Mouse (Mus musculus) limb, embryonic 14.5 days (tissue): ENCODE results near the gene Ahcy. TPM values are rescaled to one million over a fixed set of nuclear protein-coding genes. Genes with fewer than 3 reads are reported as not detected.

Experiments used
- ATAC-seq: fragments of 200-750 bp; cut with Nextera tagmentation; 2 replicates; pipeline ENCODE4 v1.8.0; 2017; ENCODE audit warnings: low read depth, moderate number of reproducible peaks, moderate TSS enrichment; ENCODE audit not compliant: low FRiP score
- DNase-seq: peaks from one replicate; pipeline ENCODE4 v3.0.0-alpha.2; 2015; ENCODE audit warnings: low spot score
- H3K27ac ChIP-seq: fragments of 300-500 bp; sonication (generic); replicated peaks from 2 replicates; pipeline ENCODE4 v1.5.1; 2014; ENCODE audit warnings: low read depth, mild to moderate bottlenecking, low read length, moderate library complexity, mixed read lengths
- H3K27me3 ChIP-seq: fragments of 300-500 bp; sonication (generic); 2 replicates; pipeline ENCODE4 v1.6.1; 2014; ENCODE audit warnings: low read length, mixed read lengths; ENCODE audit not compliant: control insufficient read depth, insufficient read depth
- H3K36me3 ChIP-seq: fragments of 300-500 bp; sonication (generic); 2 replicates; pipeline ENCODE4 v1.6.1; 2014; ENCODE audit warnings: mild to moderate bottlenecking, low read length, moderate library complexity, mixed read lengths; ENCODE audit not compliant: control insufficient read depth, insufficient read depth
- H3K4me1 ChIP-seq: fragments of 300-500 bp; sonication (generic); 2 replicates; pipeline ENCODE4 v1.6.1; 2014; ENCODE audit warnings: antibody characterized with exemption, low read length, mixed read lengths; ENCODE audit not compliant: control insufficient read depth, insufficient read depth
- H3K4me2 ChIP-seq: fragments of 300-500 bp; sonication (generic); replicated peaks from 2 replicates; pipeline ENCODE4 v1.6.1; 2014; ENCODE audit warnings: low read depth, mild to moderate bottlenecking, low read length, moderate library complexity; ENCODE audit not compliant: severe bottlenecking
- H3K4me3 ChIP-seq: fragments of 300-500 bp; sonication (generic); replicated peaks from 2 replicates; pipeline ENCODE4 v1.5.1; 2014; ENCODE audit warnings: low read length
- H3K9ac ChIP-seq: fragments of 300-500 bp; sonication (generic); 2 replicates; pipeline ENCODE4 v1.6.1; 2014; ENCODE audit warnings: mild to moderate bottlenecking, low read depth, low read length, moderate library complexity; ENCODE audit not compliant: severe bottlenecking
- H3K9me3 ChIP-seq: fragments of 300-500 bp; sonication (generic); 2 replicates; pipeline ENCODE4 v1.6.1; 2016; ENCODE audit warnings: low read length; ENCODE audit not compliant: control insufficient read depth
- POLR2A ChIP-seq: fragments of 200-500 bp; IDR thresholded peaks from 2 replicates; pipeline ENCODE4 v1.8.0; 2012; ENCODE audit warnings: inconsistent platforms, mild to moderate bottlenecking, moderate library complexity, borderline replicate concordance; ENCODE audit not compliant: insufficient read depth, insufficient read length; ENCODE audit errors: extremely low read depth
- WGBS: fragments of 180-500 bp; shearing (Covaris S2); extraction: QIAGEN DNeasy Blood & Tissue Kit; methylation state at CpG from one replicate; pipeline ENCODE4 v1.1.7; 2014; 5-methylcytosine and 5-hydroxymethylcytosine counted together
- polyA plus RNA-seq, 2 experiments: library from polyadenylated mRNA; depleted of rRNA in 1 of 2; stranded (reverse) in 1 of 2; unstranded in 1 of 2; fragments of >200 nt; fragmentation: Nextera tagmentation in 1 of 2; extraction: Ambion mirVana in 1 of 2; gene quantifications; 2 replicates each; pipeline versions ENCODE4 v1.2.1 to v1.2.3; 2012 to 2014

The Ahcy gene
- polyA plus RNA-seq, 2 experiments, result 70.5 to 123 TPM

DNA sequence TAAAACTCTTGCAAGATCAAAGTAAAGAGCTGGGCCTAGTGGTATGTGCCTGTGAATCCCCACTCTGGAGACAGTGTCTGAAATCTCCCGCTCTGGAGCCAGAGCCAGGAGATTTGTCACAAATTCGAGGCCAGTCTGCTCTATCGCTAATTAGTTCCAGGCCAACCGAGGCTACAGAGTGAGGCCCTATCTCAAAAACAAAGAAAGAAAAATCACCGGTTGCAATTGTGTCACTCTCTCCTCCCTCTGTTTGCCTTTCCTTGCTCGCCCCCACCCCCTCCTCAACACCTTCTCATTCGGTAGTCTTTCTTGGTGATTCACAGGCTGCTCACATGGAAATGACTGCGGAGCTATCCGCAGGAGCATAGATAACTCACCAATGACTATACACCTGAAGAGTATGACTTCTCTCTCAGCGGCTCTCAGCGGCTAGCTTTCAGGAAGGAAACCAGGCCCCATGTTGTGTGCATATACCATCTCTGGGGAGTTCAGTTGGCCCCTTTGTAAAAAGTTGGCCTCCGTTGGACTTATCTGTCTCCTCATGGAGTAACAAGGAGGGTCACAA, 551 bp upstream of the Ahcy start:
- TF ChIP-seq POLR2A, result no peak
- Histone ChIP-seq H3K4me3 (peak overlapping the region; percentile 65), H3K4me1 (peaks cover 20% of the 10 kb centered on the region), H3K36me3 (no peaks in the 10 kb centered on the region), H3K27ac (peak overlapping the region; percentile 75), H3K4me2 (peak overlapping the region; percentile 76), H3K9ac (peak overlapping the region; percentile 82), H3K9me3 (no peaks in the 10 kb centered on the region), H3K27me3 (no peaks in the 10 kb centered on the region)
- ATAC-seq (peak; percentile 2; the same call in 1 of the 2 replicates), DNase-seq (peak; percentile 30)
- 12% methylated on average over 12 of the region's 12 CpGs for WGBS

DNA sequence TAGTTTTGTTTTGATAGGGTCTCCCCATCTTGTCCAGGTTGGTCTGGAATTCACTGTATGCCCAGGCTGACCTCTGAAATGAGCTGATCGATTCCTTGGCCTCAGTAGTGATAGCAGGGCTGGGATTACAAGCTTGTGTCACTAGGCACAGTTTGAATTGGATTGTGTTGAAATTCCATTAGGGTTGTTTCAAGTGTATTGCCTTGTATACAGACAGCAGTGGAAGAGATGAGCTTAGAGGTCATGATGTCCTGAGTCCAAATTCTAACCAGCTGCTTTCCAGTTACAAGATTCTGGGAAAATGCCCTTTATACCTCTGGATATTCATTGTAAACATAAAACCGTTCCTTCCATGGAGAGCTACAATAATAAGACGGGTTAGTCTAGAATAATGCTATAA, 950 bp downstream of the Ahcy start:
- 21% methylated on average over 3 of the region's 3 CpGs for WGBS
- peak overlapping the region; percentile 75; the same call in 1 of the 2 replicates for H3K27ac ChIP-seq
- DNase-seq (no peak), ATAC-seq (no peak)
- peak overlapping the region; percentile 82 for H3K9ac ChIP-seq
- no peaks in the 10 kb centered on the region for H3K9me3 ChIP-seq
- H3K4me3 ChIP-seq, result peak overlapping the region; percentile 65
- H3K4me1 ChIP-seq, result peaks cover 20% of the 10 kb centered on the region
- H3K36me3 ChIP-seq, result peaks cover 2% of the 10 kb centered on the region; the same call in 1 of the 2 replicates
- H3K27me3 ChIP-seq, result no peaks in the 10 kb centered on the region
- H3K4me2 ChIP-seq, result peak overlapping the region; percentile 76
- TF ChIP-seq POLR2A, result no peak

DNA sequence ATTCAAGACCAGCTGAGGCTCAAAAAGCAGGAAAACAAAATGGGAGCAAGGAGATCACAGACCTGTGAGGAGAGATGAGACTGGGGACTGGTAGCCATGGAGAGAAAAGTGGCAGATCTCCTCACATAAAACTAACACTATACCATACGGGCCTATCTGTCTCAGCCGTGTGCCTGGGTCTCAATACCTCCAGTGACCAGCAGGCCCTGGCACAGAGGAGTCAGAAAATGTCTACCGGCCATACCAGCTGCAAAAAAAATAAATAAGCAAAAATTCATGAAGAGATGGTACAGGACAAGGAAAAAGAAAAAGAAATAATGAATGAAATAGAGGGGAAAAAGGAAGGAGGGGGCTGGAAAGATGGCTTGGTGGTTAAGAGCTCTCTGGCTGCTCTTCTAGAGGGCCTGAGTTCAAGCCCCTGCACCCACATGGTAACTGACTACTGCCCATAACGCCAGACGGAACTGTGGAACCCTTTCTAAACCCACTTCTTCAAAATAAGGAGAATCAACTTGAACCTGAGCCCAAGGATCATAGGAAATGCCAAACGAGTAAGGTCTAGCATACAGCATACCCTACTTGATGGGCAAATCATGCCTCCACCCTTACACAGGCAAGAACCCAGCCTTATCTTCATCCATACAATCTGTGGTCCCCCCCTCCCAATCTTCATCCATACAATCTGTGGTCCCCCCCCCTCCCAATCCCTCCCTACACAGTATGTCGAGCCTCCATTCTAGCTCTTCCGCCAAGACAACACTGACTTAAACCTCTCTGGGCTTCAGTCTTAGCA, 1.7 kb downstream of the Ahcy start:
- no peaks in the 10 kb centered on the region for H3K27me3 ChIP-seq
- no peak overlapping the region for H3K27ac ChIP-seq
- no peak overlapping the region for H3K9ac ChIP-seq
- TF ChIP-seq POLR2A, result no peak
- DNase-seq, result no peak
- peaks cover 20% of the 10 kb centered on the region for H3K4me1 ChIP-seq
- H3K36me3 ChIP-seq, result peaks cover 10% of the 10 kb centered on the region
- H3K4me3 ChIP-seq, result 0 out of 2 replicates have a peak overlapping the region, but pooled peaks have one; percentile 65
- ATAC-seq, result no peak
- 75% methylated on average over 8 of the region's 8 CpGs for WGBS
- no peaks in the 10 kb centered on the region for H3K9me3 ChIP-seq
- peak overlapping the region; percentile 76; the same call in 1 of the 2 replicates for H3K4me2 ChIP-seq

DNA sequence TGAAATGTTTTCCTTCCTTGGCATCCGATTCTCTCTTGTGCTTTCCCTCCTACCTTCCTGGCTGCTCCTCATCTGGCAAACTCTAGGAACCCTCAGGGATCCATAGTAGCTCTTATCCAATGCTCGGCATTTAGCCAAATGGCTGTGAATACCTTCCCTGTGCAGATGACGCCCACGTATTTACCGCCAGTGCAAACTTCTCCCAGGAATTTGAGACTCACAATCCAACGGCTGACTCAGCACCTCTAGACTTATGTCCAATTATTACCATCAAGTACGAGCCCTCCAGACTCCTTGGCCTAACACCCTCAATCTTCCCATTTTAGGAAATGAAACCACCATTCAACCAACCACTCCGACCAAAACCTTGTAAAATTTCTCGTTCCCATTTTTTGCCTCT, 3.3 kb downstream of the Ahcy start:
- TF ChIP-seq POLR2A, result no peak
- ATAC-seq (no peak), DNase-seq (no peak)
- H3K27ac ChIP-seq, result no peak overlapping the region
- peaks cover 24% of the 10 kb centered on the region for H3K36me3 ChIP-seq
- no peak overlapping the region for H3K9ac ChIP-seq
- peaks cover 20% of the 10 kb centered on the region for H3K4me1 ChIP-seq
- no peaks in the 10 kb centered on the region for H3K27me3 ChIP-seq
- H3K9me3 ChIP-seq, result no peaks in the 10 kb centered on the region
- 81% methylated on average over 9 of the region's 9 CpGs for WGBS
- H3K4me3 ChIP-seq, result no peak overlapping the region
- H3K4me2 ChIP-seq, result no peak overlapping the region

DNA sequence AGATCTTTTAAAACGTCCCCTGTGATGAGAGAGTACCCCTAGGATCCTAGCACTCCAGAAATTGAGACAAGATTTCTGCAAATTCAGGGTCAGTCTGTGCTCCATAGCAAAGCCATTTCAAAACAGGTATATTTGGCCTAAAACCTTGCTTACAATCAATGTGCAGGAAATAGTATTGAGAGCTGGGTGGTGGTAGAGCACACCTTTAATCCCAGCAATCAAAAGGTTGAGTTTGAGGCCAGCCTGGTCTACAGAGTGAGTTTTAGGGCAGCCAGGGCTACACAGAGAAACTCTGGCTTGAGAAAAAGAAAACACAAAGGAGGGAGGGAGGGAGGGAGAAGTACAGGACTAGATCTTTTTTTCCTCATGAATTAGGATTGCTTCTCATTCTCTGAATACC, 16.9 kb downstream of the Ahcy start:
- no peak overlapping the region for H3K4me3 ChIP-seq
- 81% methylated on average over 1 of the region's 1 CpGs for WGBS
- no peaks in the 10 kb centered on the region for H3K27me3 ChIP-seq
- peaks cover 26% of the 10 kb centered on the region for H3K36me3 ChIP-seq
- no peak overlapping the region for H3K4me2 ChIP-seq
- no peaks in the 10 kb centered on the region for H3K4me1 ChIP-seq
- no peak overlapping the region for H3K27ac ChIP-seq
- no peak overlapping the region for H3K9ac ChIP-seq
- DNase-seq, result no peak
- ATAC-seq, result no peak
- no peak for TF ChIP-seq POLR2A
- no peaks in the 10 kb centered on the region for H3K9me3 ChIP-seq
